Mouse (Mus musculus) G1E (cell line): Measurements from ENCODE around the gene Dock11.

Experiments used
- CTCF ChIP-seq: IDR thresholded peaks from 2 replicates; pipeline ENCODE4 v1.5.1; 2012; ENCODE audit warnings: low read depth, low read length, inconsistent platforms, mixed read lengths
- GATA1 ChIP-seq: IDR thresholded peaks from 2 replicates; pipeline ENCODE4 v1.6.1; 2012; ENCODE audit warnings: borderline replicate concordance, low read length, inconsistent platforms, mixed read lengths
- POLR2AphosphoS5 ChIP-seq: IDR thresholded peaks from 2 replicates; pipeline ENCODE4 v1.6.1; 2012; ENCODE audit warnings: low read depth, low read length, inconsistent platforms; ENCODE audit not compliant: insufficient replicate concordance
- TAL1 ChIP-seq: conservative IDR thresholded peaks from 2 replicates; pipeline ENCODE4 v1.6.1; 2012; ENCODE audit warnings: low read depth, low read length, inconsistent platforms, mixed read lengths

GRCm38 (mm10) chrX:36115171-36115570 lies 226.5 kb downstream of the Dock11 start:
- no peak for TF ChIP-seq CTCF
- no peak for TF ChIP-seq TAL1
- no peak for TF ChIP-seq GATA1
- no peak for TF ChIP-seq POLR2AphosphoS5
